Mouse (Mus musculus) ovary, adult 18-20 months (tissue): Measurements from ENCODE around the gene Prl2c5.
"Not testable (repeated sequence)": the region's sequence is repeated elsewhere in the genome, so short reads cannot be mapped to it uniquely, and the experiment has no call there.

Experiments used
- DNase-seq: peaks from one replicate; pipeline ENCODE4 v3.0.0; 2022; ENCODE audit warnings: low spot score, mixed read lengths

The Prl2c5 gene

DNA sequence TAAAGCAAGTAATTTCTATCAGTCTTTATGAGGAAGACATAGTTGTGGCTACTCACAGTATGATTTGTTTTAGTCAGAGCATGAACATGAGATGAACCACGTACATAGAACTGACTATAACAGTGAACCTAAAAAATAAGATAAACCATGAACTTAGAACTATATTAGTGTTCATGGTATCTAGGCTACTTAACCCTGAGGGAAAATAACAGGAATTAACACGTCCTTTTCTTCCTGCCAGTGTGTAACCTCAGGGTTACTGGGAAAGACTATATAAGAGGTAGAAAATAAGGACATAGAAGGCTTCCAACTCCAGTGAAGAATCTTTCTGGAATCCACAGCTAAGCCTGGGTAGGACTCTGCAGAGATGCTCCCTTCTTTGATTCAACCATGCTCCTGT is at the start of gene Prl2c5:
Prl2c5 (plus strand) TSS at position 301 of the 400 bp plus-strand sequence.
- DNase-seq, result not testable (repeated sequence)

DNA sequence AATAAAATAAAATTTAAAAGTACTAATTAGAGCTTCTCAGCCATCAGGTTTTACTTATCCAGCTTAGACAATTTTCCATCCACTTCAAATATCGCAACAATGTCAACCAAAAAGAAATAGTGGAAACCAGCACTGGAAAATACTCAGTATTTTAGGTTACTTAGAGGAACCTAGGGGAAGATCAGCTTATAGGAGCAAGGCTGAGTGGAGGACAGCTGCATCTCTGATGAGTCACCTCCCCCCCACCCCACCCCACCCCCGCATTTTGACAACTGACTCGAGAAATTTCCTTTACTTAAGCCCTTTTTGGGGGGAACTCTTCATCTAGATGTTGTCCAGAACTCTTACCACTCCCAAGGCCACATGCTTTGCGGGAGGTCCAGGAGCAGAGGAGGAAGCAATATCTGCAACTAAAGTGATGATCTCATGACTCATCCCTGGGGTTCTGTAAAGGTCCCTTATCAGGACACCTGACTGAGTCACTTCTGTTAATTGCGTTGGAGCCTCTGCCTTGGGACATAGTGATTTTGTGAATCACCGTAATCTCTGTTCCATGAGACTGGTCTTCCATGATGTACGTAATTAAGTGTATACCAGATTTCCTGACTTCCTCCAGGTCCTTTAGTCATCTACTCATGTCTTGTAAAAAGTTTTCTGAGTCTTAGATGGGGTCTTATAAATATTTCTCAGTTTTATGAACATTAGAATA is 19.6 kb upstream of the Prl2c5 start:
- DNase-seq, result not testable (repeated sequence)

DNA sequence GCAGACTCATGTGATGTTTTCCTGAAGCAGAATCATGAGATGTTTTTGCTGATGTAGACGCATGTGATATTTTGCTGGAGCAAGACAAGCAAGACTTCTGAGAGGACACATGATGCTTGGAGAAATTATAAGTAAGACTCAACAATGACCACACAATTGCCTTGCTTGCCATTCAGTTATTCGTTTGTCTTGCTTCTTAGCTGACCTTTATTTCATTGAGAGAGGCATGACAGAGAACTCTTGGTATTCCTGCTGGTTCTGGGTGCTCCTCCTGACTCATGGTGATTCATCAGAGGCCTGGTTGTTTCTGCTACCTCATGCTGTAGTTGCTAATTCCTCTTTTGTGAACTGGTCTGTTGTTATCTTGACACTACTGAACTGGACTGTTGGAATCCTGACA is 13.9 kb upstream of the Prl2c5 start:
- not testable (repeated sequence) for DNase-seq

DNA sequence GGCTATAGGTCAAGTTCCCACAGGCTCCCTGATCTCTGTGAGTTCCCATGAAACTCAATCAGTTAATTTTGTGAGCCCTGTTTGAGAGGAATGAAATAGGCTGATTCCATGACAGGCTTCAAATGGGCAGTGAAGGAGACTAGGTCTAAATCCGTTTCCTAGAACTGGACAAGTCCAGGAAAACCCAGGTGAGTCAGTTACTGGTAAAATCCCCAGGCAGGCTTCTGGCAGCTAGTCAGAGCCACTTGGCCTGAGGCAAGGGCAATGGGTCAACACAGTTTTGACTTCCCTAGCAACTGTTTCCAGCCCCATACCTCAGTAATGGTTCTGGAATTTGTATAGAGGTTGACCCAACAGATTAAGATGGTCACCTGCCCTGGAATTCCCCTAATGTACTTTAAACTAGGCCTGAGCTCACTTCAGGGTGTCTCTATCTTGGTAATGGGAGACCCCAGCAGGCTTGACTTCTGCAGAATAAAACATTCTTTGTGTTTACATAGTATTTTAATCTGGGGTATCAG is 8.8 kb upstream of the Prl2c5 start:
- not testable (repeated sequence) for DNase-seq

DNA sequence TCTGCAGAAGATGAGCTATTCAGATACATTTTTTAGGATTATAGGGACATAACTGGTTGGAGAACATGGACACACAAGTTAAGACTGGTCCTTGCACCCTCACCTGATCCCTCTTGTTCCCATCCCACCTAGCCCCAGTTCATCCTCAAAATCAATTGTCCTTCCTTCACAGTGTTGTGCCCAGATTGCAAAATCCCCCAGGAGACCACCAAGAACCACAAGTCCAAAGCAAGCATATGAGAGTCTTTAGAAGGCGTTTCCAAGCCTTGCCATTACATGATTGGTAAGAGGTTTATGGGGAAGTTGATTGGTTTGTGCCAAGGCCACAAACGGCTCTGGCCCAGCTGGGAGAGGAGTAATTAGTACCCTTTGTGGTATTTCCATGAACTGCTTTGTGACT is 6.8 kb upstream of the Prl2c5 start:
- DNase-seq, result not testable (repeated sequence)

DNA sequence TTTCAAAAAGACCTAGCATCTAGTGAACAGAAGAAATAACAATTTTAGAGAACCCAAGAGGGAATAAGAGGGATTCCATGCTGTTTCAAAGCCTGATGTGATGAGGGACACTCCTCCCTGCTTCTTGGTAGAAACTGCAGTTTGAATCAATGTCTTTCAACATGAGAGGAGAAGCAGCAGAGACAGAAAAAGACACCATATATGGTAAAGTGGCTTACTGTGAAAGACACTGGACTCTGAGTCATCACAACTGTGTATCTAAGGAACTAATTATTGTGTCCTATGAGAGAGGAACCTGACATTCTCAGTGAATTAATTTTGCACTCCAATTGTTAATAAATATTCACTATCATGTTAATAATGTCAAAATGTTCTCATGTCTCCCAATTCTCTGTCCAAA is 28.7 kb downstream of the Prl2c5 start:
- not testable (repeated sequence) for DNase-seq

DNA sequence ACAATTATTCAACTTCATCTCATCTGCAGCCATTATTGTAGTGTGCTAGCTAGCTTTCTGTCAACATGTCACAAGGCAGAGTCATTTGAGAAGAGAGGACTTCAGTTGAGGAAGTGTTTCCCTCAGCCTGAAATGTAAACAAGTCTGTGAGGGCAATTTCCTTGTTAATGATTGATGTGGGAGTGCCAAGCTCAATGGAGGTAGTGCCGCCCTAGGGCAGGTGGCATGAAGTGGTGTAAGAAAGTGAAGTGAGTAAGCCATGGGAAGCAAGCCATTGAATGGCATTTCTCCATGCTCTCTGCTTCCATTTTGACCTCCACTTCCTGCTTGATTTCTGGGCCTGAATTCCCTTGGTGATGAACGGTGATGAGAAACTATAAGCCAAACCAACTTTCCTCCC is 33.8 kb downstream of the Prl2c5 start:
- not testable (repeated sequence) for DNase-seq

DNA sequence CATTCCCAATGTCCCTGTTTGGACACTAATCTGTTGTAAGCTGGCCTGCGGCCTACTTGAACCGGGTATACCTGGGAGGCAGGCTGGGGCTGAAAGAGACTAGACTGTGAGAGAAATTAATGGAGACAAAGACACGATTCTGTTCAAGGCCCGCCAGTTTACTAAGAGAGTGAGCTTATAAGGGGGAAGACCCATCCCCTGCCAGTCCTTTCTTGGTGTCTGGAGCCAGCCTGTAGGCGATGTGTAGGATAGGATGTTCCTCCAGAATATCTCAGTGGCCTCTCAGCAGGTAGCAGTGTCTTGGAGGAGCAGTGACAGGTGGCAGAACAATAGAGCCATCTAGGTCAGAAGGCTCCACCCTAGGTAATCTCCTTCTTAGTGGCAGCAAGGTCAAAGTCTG is 37.7 kb downstream of the Prl2c5 start:
- DNase-seq, result not testable (repeated sequence)

DNA sequence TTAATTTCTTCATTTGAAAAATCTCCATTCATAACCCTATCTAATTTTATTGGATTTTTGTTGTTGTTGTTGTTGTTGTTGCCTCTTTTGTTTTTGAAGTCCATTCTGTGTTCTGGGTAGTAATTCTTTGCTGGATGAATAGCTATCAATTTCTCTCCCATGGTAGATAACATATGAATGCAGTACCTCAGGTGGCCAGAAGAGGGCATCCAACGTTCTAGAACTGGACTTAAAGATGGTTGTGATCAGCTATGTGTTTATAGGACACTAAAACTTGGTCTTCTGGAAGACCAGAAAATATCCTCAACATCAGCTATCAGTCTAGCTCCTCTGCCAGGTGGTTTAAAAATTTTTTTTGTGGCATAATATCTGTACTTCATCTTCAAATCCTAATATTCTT is 54.9 kb downstream of the Prl2c5 start:
- not testable (repeated sequence) for DNase-seq
